Mouse (Mus musculus): ENCODE data around the gene Cpsf3.

Cpsf3 gene

GRCm38 (mm10) chr12:21346972-21347371 lies 61.8 kb downstream of the Cpsf3 start:
- TF ChIP-seq GATA4 (IDR thresholded peaks at IDR 0.05; ENCODE audit: insufficient replicate concordance, low read length): no peak

DNA sequence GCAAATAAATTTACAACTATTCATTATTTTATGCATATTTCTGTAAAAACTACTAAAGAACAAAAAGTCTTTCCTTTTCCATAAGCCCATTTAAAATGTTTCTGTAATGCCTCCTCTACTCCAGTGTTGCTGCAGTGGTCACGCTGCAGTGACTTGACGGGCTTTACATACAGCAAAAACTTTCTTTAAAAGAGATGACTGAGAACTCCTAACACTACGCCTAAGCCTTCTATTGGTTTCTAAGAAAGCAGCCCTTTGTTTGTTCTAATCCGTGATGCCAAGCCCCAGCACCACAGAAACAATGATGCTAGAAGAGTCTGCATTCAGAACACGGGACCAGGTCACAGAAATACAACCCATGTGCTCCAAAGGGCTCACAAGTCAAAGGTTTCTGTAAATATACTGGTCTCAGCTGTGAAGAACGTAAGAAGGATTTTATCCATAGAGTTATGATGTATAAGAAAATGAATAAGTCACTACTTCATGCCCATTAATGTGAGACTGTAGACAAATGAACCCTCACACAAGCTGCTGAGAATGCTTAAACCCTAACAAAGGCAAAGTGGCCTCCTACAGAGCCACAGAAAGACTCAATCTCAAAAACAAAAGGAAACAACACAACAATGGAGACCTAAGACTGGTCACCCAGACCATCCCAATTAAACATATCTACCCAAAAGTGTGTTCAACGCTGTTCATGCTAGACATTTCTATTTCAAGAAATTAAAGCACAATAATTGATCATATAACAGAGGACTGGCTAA lies 65.1 kb downstream of the Cpsf3 start:
- TF ChIP-seq GATA4 (IDR thresholded peaks at IDR 0.05; ENCODE audit: insufficient replicate concordance, low read length): no peak

GRCm38 (mm10) chr12:21353681-21354080 lies 68.5 kb downstream of the Cpsf3 start:
- no peak for TF ChIP-seq GATA4 (IDR thresholded peaks at IDR 0.05; ENCODE audit: insufficient replicate concordance, low read length)

DNA sequence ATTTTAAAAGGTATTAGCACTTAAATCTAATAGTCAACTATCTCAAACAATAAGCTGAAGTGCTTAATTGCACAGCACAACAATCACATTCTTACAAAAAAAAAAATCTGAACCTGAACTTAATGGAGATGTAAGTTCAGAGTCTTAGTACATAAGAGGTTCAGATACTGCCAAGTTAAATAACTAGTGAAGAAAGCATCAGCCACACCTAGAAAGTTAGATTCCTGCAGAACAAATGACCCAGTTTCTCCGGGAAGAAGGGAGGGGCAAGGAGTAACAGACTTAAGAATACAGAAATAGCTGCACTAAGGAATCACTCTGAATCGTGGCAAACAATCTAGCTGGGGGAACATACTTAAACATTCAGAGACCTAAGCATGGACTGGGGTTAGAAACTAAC lies 77.5 kb downstream of the Cpsf3 start:
- no peak for TF ChIP-seq GATA4 (IDR thresholded peaks at IDR 0.05; ENCODE audit: insufficient replicate concordance, low read length)

DNA sequence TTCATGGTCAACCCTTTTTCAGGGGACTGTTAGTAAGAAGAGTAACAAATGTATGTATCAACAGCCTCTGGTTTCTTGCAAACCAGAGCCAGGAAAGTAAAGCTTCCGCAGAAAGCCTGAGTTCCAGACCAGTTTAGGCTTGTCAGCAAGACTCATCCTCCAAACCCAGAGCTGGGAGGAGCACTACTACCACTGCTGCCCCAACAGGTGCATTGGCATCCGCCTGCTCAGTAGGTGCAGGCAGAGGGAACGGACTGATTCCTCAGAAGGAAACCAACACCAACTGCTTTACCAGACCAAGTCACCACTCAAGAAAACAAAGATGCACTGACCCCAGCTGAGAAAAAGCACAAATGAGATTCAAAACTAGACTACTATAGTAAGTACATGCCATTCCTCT lies 78.0 kb downstream of the Cpsf3 start:
- no peak for TF ChIP-seq GATA4 (IDR thresholded peaks at IDR 0.05; ENCODE audit: insufficient replicate concordance, low read length)
